Mouse (Mus musculus) granulocyte monocyte progenitor cell, adult 5-6 weeks (primary cell): ENCODE results near the gene Zfp821. TPM values are rescaled to one million over a fixed set of nuclear protein-coding genes. Genes with fewer than 3 reads are reported as not detected.

Experiments
- ATAC-seq: replicated peaks from 2 replicates; pipeline ENCODE4 v1.8.0; 2016; ENCODE audit warnings: mild to moderate bottlenecking, moderate TSS enrichment, inconsistent platforms; ENCODE audit not compliant: poor library complexity, severe bottlenecking
- total RNA-seq, 2 experiments: library from RNA; stranded (forward) in 1 of 2; stranded (reverse) in 1 of 2; fragments of 200-712, 200-1000 nt in 1 of 2; fragments of >200 nt in 1 of 2; fragmentation: Nextera tagmentation in 1 of 2; gene quantifications; 2 replicates each; pipeline ENCODE4 v1.2.3; 2014 to 2017

Zfp821 gene
- total RNA-seq (2014; fragmentation: Nextera tagmentation) (4.7 and 5.6 TPM in 2 replicates), total RNA-seq (2017) (6.9 and 9.7 TPM in 2 replicates)

- ATAC-seq, result peak; percentile 82
Measured at GRCm38 (mm10) chr8:109705320-109706075, at the start of gene Zfp821. Gene Zfp821, plus strand, starts transcription at chr8:109705546.

DNA sequence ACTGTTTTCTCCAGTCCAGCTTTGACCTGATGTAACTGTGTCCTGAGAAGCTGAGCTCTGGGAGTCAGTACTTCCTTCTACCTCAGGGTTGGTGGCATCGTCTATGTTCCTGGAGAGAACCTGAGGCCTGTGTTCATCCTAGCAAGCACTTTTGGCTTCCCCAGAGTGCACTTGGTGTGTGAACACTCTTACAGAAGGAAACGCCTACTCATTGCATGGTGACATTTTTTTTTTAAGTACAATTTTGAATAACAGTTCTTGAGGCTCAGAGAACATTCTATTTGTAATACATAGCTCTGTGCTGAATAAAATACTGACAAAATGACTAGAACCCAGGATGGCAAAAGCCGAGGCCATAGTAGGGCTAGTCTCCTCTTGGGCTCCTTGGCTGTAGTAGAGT lies 48.5 kb upstream of the Zfp821 start:
- ATAC-seq, result no peak

- no peak for ATAC-seq
Measured at GRCm38 (mm10) chr8:109662328-109662727, 43.0 kb upstream of the Zfp821 start.

DNA sequence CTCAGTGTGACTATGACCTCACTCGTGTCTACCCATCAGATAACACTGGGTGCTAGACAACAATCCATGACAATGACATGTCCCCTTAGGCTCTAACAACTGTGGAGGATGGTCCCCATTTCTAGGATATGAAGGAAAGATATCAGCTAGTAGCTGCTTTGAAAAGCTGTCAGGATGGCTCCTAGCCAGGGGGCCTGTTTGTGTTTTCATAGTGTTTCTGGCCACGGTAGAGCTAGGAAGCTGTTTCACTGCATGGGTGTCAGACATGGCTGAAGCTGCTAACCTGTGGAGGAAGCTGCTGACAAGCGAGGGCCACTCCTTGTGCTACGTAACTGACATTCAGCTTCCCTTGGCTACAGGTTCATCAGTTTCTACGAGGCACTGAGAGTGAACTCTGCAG lies 38.7 kb upstream of the Zfp821 start:
- ATAC-seq, result no peak

DNA sequence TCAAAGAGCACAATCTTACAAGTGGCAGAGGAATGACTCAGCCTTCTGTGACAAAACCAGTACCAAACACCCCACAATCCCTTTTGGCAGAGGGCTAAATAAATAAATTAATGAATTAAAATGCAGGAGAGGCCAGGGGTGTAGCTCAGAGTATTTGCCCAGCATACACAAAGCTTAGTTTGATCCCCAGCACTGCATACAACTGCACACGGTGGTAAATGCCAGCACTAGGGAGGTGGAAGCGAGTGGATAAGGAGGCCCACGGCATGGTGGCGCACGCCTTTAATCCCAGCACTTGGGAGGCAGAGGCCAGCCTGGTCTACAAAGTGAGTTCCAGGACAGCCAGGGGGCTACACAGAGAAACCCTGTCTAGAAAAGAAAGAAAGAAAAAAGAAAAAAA lies 32.7 kb upstream of the Zfp821 start:
- ATAC-seq, result no peak

DNA sequence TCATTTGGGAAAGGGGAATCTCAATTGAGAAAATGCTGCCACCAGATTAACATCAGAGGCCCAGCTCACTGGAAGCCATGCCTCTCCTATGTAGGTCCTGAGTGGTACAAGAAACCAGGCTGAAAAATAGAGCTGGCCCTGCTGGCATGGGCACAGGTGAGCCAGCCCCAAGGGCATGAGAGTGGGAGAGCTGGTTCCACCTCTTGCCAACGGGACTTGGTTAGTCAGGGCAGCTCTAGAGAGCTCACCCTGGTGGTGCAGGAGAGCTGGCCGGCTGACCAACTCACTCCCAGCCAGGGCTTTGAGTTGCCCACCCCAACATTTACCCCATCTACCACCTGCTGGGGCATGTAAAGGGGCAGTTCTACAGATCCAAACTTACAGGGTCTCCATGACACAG lies 31.8 kb upstream of the Zfp821 start:
- no peak for ATAC-seq

GRCm38 (mm10) chr8:109675896-109676643 lies 29.3 kb upstream of the Zfp821 start:
- no peak for ATAC-seq

- no peak for ATAC-seq
Measured at GRCm38 (mm10) chr8:109681535-109681934, 23.8 kb upstream of the Zfp821 start.

DNA sequence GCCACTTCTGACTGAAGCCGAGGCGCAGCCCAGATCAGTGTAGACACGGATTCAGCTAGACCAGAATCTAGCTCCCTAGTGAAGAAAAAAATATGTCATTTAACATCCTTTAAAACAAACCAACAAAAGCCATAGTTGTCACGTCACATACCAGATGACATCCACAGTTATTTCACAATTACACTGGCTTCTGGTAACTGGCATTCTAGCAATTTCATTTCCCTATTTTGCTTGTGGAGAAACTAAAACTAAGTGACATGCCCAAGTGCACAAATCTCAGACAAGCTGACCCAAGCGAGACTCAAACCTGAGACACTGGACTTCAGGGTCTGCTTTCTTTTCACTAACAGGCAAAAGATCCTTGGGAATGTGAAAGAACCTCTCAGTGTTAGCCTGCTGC lies 23.2 kb upstream of the Zfp821 start:
- peak; percentile 94 for ATAC-seq

GRCm38 (mm10) chr8:109687248-109687647 lies 18.1 kb upstream of the Zfp821 start:
- ATAC-seq, result peak; percentile 85

DNA sequence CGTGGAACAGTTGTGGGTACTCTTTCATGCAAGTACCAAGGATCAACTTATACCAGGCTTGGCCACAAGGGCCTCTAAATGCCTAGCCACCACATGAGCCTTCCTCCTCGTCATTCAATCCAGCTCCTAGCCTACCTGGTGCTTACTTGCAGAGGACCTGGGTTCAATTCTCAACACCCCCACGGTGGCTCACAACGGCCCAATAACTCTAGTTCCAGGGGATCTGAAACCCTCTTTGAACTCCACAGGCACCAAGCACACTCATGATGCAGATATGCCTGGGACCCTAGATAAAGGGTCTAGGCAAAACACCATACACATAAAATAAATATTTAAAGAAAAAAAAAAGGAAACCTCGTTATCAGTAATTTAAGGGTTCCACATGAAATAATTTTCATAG lies 13.6 kb upstream of the Zfp821 start:
- peak; percentile 26; the same call in 1 of the 2 replicates for ATAC-seq

DNA sequence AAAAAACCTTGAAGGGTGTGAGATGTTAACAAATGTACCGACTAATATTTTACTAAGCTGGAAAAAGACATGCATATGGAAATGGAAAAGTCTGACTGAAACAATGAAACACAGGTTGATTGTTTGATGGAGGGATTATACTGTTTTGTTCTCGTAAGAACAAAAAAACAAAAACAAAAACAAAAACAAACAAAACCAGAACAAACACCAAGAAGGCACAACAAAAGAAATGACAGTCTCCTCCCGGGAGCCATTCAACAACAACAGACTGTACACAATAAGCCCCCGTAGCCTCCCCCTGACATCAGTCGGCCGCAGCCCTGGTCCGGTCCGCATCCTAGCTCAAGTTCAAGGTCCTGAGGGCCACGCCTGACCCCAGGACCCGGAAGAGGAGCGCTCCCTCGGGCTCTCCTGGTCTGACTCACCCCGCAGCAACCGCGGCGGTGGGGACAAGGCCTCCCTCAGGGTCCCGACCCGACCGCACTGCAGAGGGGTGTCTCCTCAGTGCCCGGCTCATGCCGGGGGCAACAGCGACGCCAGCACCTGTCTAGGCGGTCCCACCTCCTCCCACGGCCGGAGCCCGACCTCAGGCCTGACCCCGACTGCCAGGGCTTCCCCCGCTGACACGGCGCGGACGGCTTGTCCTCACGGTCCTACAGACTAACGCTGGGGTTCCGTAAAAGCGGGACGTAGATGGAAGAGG lies 12.8 kb upstream of the Zfp821 start:
- peak; percentile 59 for ATAC-seq

- peak; percentile 89 for ATAC-seq
Measured at GRCm38 (mm10) chr8:109693146-109693900, 12.0 kb upstream of the Zfp821 start, which contains the start of gene Ist1. Gene Ist1, minus strand, starts transcription at chr8:109693260.

DNA sequence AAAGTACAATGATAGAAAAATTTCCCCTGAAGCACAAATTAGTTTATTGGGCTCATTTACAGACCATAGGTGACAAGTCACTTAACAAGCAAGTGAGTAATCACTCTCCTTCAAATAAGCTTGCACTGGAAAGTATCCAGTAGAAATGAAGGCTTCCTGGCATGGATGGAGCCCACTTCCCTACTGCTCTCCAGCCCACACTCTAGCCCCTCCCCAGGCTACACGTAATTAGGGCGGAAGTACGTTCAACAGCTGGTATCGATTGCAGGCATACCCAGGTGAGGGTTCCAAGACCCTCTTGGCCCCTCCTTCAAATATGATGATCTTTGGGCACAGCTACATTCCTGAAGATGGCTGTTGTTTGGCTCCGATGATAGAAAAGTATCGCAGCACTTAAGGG lies 11.2 kb upstream of the Zfp821 start:
- 0 out of 2 replicates have a peak, but pooled peaks have one; percentile 4 for ATAC-seq

- no peak for ATAC-seq
Measured at GRCm38 (mm10) chr8:109697754-109698153, 7.6 kb upstream of the Zfp821 start.

GRCm38 (mm10) chr8:109698477-109698876 lies 6.9 kb upstream of the Zfp821 start:
- no peak for ATAC-seq

DNA sequence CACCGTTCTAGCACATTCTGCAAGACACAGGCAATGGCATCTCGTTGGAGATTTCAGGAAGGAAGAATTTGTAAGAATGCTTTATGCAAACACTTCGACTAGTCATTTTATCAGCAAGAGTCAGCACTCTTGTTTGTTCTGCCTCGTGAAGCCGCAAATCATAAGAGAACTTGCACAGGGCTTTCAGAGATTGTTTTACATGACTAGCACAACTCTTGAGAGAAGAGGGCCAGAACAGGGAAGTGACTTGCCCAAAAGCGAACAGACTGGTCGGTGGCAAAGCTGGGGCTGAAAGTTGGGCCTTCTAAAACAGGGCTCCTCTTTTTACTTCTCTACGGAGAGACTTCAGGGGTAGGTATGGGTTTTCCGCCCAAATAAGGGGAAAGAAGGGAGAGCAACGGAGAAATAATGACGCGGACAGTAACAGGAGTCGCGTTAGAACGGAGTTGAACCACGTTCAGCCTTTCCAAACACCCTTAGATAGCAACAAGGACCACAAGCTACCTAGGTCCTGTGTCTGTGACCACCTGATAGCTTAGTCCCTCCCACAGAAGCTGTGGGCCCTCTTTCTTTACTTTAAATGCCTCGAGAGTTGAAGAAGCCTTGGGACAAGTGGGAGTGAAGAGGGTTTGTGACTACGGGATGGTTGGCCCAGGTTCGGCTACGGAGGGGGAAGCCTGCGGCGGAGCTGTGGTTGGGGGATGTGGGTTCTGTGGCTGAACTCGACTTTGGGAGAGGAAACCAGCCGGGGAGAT lies 604 bp upstream of the Zfp821 start:
- peak; percentile 45 for ATAC-seq

DNA sequence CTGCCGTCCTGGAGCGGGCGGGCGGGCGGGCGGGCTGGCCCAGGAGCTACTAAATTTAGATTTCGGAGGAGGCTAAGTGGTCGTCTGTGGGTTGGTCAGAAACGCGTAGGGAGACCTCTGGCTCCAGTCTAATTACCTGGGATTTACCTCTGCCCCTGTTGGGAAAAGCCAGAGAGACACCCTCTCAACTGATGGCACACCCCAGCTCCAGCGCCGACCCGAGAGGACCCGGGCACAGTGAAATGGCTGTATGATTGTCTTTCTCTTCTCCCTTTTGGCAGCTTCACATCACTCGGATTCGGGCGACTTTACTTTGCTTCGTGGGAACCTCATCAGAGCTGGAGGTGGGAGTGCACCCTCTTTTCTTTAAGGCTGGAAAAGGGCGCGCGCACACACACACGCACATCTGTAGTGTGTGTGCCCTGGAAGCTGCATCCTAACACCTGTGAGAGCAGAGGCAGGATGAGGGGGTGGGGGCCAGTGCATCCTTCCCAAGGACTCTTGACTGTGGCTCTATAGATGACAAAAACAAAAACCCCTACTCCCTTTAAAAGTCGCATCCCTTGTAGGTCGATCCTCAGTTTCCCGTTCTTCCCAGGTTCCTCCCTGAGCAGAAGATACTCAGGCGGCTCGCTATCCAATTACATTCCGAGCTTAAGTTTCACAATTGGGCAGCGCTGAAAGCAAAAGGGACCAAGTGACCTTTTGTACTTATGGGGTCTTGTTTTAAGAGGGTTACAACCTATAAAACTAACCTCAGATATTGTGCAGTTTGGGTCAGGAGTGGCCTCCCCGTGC lies 929 bp downstream of the Zfp821 start:
- ATAC-seq, result no peak

GRCm38 (mm10) chr8:109706874-109707237 lies 1.5 kb downstream of the Zfp821 start:
- peak; percentile 59 for ATAC-seq
